Mouse (Mus musculus) CD8-positive naive resting alpha-beta T cell, adult 57 days (primary cell): ENCODE results near the gene Nr2e3. TPM values are rescaled to one million over a fixed set of nuclear protein-coding genes. Genes with fewer than 3 reads are reported as not detected.

Experiments
- total RNA-seq: library from RNA; stranded (reverse); gene quantifications from one replicate; pipeline ENCODE4 v1.2.4, GENCODE M21; 2023

Gene Nr2e3
- not detected for total RNA-seq

GRCm38 (mm10) chr9:59960559-59960958 lies at the start of gene Nr2e3:
Gene Nr2e3 (minus strand): TSS chr9:59960659.

Other genes starting within 250 kb of the Nr2e3 start
- 2.8 TPM for gene Senp8, start 209.9 kb downstream of the Nr2e3 start, total RNA-seq
- gene Myo9a, start 209.8 kb downstream of the Nr2e3 start, total RNA-seq, result 18.2 TPM